Mouse (Mus musculus): ENCODE measurements at regions not wholly inside any gene's neighbourhood (a gene's known extent, or its start where the extent isn't known, plus 50 kb on each side); places are given as distances from the start of the nearest gene placed in this dataset.
A peak's percentile ranks its signal among the peaks of the same experiment; 100 is the strongest.

- no peaks in the 10 kb centered on the region; the same call in 1 of the 2 replicates for H3K27me3 ChIP-seq (ENCODE audit: control insufficient read depth, insufficient read depth, low read length)
- no peak for DNase-seq
- no peaks in the 10 kb centered on the region for H3K4me1 ChIP-seq (ENCODE audit: control insufficient read depth, insufficient read depth, low read length)
- no peak overlapping the region for H3K4me3 ChIP-seq (replicated peaks; ENCODE audit: insufficient read depth, low read depth, low read length)
- H3K27ac ChIP-seq (ENCODE audit: insufficient read depth, low read length), result no peak overlapping the region
- TF ChIP-seq CTCF (IDR thresholded peaks at IDR 0.05; ENCODE audit: borderline replicate concordance, insufficient read depth, low read depth, low read length) (no peak), POLR2A (IDR thresholded peaks at IDR 0.05; ENCODE audit: borderline replicate concordance, insufficient read depth, low read length) (no peak)
- WGBS, result 93% methylated on average over 5 of the region's 5 CpGs
Measured at GRCm38 (mm10) chr2:178598371-178598770, 168.0 kb downstream of the Cdh26 start.

GRCm38 (mm10) chr2:178598836-178599235 lies 168.5 kb downstream of the Cdh26 start:
- 79% methylated on average over 3 of the region's 3 CpGs for WGBS
- Histone ChIP-seq H3K4me3 (replicated peaks; ENCODE audit: insufficient read depth, low read depth, low read length) (no peak overlapping the region), H3K4me1 (ENCODE audit: control insufficient read depth, insufficient read depth, low read length) (no peaks in the 10 kb centered on the region), H3K27me3 (ENCODE audit: control insufficient read depth, insufficient read depth, low read length) (no peaks in the 10 kb centered on the region; the same call in 1 of the 2 replicates), H3K27ac (ENCODE audit: insufficient read depth, low read length) (no peak overlapping the region)
- no peak for DNase-seq
- no peak for TF ChIP-seq POLR2A (IDR thresholded peaks at IDR 0.05; ENCODE audit: borderline replicate concordance, insufficient read depth, low read length)

- no peak overlapping the region for H3K27ac ChIP-seq (ENCODE audit: insufficient read depth, low read length)
- no peaks in the 10 kb centered on the region; the same call in 1 of the 2 replicates for H3K27me3 ChIP-seq (ENCODE audit: control insufficient read depth, insufficient read depth, low read length)
- 77% methylated on average over 2 of the region's 2 CpGs for WGBS
- TF ChIP-seq CTCF (IDR thresholded peaks at IDR 0.05; ENCODE audit: borderline replicate concordance, insufficient read depth, low read depth, low read length) (no peak), POLR2A (IDR thresholded peaks at IDR 0.05; ENCODE audit: borderline replicate concordance, insufficient read depth, low read length) (no peak)
- H3K4me3 ChIP-seq (replicated peaks; ENCODE audit: insufficient read depth, low read depth, low read length), result no peak overlapping the region
- H3K4me1 ChIP-seq (ENCODE audit: control insufficient read depth, insufficient read depth, low read length), result no peaks in the 10 kb centered on the region; the same call in 1 of the 2 replicates
- DNase-seq, result no peak
Measured at GRCm38 (mm10) chr2:178603443-178603842, 173.1 kb downstream of the Cdh26 start.

DNA sequence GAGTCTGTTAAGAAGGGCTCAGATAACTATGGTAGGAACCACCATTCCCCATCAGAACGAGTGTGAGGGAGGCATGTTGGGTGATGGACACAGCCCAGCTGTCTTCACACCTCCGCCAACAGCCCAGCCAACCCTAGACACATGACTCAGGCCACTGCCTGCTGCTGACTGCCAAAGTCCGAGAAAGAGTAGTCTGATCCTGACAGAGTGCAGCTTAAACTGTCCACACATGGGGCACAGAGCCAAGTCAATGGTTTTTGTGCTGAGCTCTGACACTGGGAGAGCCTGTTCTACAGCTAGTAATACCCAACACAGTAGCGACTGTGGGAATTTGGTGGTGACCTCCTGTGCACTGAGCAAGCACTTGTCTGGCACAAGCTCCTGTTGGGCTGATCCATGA lies 176.4 kb downstream of the Cdh26 start:
- Histone ChIP-seq H3K27me3 (ENCODE audit: control insufficient read depth, insufficient read depth, low read length) (no peaks in the 10 kb centered on the region), H3K4me3 (replicated peaks; ENCODE audit: insufficient read depth, low read depth, low read length) (no peak overlapping the region), H3K27ac (ENCODE audit: insufficient read depth, low read length) (no peak overlapping the region), H3K4me1 (ENCODE audit: control insufficient read depth, insufficient read depth, low read length) (no peaks in the 10 kb centered on the region; the same call in 1 of the 2 replicates)
- no peak for TF ChIP-seq POLR2A (IDR thresholded peaks at IDR 0.05; ENCODE audit: borderline replicate concordance, insufficient read depth, low read length)
- TF ChIP-seq CTCF (IDR thresholded peaks at IDR 0.05; ENCODE audit: borderline replicate concordance, insufficient read depth, low read depth, low read length), result no peak
- 40% methylated on average over 4 of the region's 4 CpGs for WGBS
- DNase-seq, result peak in 1 of 2 experiments; percentile 30

- no peaks in the 10 kb centered on the region; the same call in 1 of the 2 replicates for H3K4me1 ChIP-seq (ENCODE audit: control insufficient read depth, insufficient read depth, low read length)
- H3K4me3 ChIP-seq (replicated peaks; ENCODE audit: insufficient read depth, low read depth, low read length), result no peak overlapping the region
- H3K27me3 ChIP-seq (ENCODE audit: control insufficient read depth, insufficient read depth, low read length), result no peaks in the 10 kb centered on the region
- H3K27ac ChIP-seq (ENCODE audit: insufficient read depth, low read length), result no peak overlapping the region
- WGBS, result 55% methylated on average over 18 of the region's 18 CpGs
- TF ChIP-seq POLR2A (IDR thresholded peaks at IDR 0.05; ENCODE audit: borderline replicate concordance, insufficient read depth, low read length), result no peak
- TF ChIP-seq CTCF (IDR thresholded peaks at IDR 0.05; ENCODE audit: borderline replicate concordance, insufficient read depth, low read depth, low read length), result no peak
- no peak for DNase-seq
Measured at GRCm38 (mm10) chr2:178610211-178610975, 180.1 kb downstream of the Cdh26 start.

DNA sequence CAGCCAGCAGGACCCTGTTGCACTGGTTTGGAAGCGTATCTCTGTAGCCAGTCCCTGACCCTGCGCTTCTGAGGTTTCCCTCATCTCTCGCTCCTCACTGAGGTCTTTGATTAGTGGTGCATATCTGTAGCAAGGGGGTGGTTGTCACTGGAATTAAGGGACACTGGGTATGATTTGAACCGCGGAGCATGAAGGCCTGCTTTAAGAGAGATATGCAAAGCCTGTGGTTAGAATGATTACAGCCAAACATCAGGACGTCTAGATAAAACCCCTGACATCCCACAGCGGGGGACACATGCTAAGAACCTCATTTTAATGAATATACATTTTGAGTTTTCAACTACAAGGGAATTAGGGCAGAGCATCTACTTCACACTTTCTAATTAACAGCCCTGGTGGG lies 184.4 kb downstream of the Cdh26 start:
- Histone ChIP-seq H3K4me3 (replicated peaks; ENCODE audit: insufficient read depth, low read depth, low read length) (no peak overlapping the region), H3K27me3 (ENCODE audit: control insufficient read depth, insufficient read depth, low read length) (no peaks in the 10 kb centered on the region), H3K4me1 (ENCODE audit: control insufficient read depth, insufficient read depth, low read length) (no peaks in the 10 kb centered on the region), H3K27ac (ENCODE audit: insufficient read depth, low read length) (no peak overlapping the region)
- 55% methylated on average over 7 of the region's 7 CpGs for WGBS
- TF ChIP-seq CTCF (IDR thresholded peaks at IDR 0.05; ENCODE audit: borderline replicate concordance, insufficient read depth, low read depth, low read length), result no peak
- no peak for DNase-seq

DNA sequence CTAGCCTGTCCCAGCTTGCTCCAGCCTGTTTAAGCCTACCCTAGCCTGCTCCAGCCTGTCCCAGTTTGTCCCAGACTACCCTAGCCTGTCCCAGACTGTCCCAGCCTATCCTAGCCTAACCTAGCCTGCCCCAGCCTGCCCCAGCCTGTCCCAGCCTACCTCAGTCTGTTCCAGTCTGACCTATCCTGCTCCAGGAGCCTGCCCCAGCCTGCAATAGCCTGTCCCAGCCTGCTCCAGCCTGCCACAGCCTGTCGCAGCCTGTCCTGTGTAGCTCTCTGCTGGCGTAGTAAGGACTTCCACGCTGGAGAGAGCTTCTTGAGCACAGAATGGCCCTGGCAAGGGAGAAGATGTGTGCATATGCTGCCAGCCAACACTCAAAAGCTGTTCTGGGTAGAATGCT lies 192.5 kb downstream of the Cdh26 start:
- 19% methylated on average over 3 of the region's 3 CpGs for WGBS
- H3K4me1 ChIP-seq (ENCODE audit: control insufficient read depth, insufficient read depth, low read length), result peaks cover 3% of the 10 kb centered on the region
- TF ChIP-seq CTCF (IDR thresholded peaks at IDR 0.05; ENCODE audit: borderline replicate concordance, insufficient read depth, low read depth, low read length) (no peak), POLR2A (IDR thresholded peaks at IDR 0.05; ENCODE audit: borderline replicate concordance, insufficient read depth, low read length) (no peak)
- H3K4me3 ChIP-seq (replicated peaks; ENCODE audit: insufficient read depth, low read depth, low read length), result no peak overlapping the region
- H3K27me3 ChIP-seq (ENCODE audit: control insufficient read depth, insufficient read depth, low read length), result no peaks in the 10 kb centered on the region
- no peak for DNase-seq
- no peak overlapping the region for H3K27ac ChIP-seq (ENCODE audit: insufficient read depth, low read length)

DNA sequence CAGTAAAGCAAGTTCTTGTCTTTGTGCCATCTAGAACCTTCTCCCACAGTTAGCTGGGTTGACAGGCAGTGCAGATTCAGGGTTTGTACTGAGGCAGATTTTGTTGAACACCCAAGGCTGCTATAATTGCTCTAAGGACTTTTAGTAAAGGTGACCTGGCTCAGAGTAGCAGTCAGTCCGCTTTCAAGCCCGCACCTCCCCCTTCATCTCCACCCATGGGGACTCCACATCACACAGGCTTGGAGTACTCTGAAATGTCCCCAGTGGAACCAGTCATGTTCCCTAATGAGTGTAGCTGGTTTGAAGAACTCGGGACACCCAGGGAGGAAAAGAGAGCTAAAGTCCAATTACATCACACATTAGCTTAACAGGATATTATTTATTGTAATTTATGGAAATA lies 194.1 kb downstream of the Cdh26 start:
- WGBS, result 87% methylated on average over 3 of the region's 3 CpGs
- no peak for TF ChIP-seq POLR2A (IDR thresholded peaks at IDR 0.05; ENCODE audit: borderline replicate concordance, insufficient read depth, low read length)
- no peak for TF ChIP-seq CTCF (IDR thresholded peaks at IDR 0.05; ENCODE audit: borderline replicate concordance, insufficient read depth, low read depth, low read length)
- Histone ChIP-seq H3K27me3 (ENCODE audit: control insufficient read depth, insufficient read depth, low read length) (no peaks in the 10 kb centered on the region), H3K27ac (ENCODE audit: insufficient read depth, low read length) (no peak overlapping the region), H3K4me3 (replicated peaks; ENCODE audit: insufficient read depth, low read depth, low read length) (no peak overlapping the region), H3K4me1 (ENCODE audit: control insufficient read depth, insufficient read depth, low read length) (peaks cover 5% of the 10 kb centered on the region)
- DNase-seq, result no peak
